Mouse (Mus musculus) gastrocnemius, postnatal 4 days (tissue): ENCODE measurements around the gene Apmap. TPM values are rescaled to one million over a fixed set of nuclear protein-coding genes. Genes with fewer than 3 reads are reported as not detected.
A peak's percentile ranks its signal among the peaks of the same experiment; 100 is the strongest.

Source experiments
- DNase-seq, 2 experiments: peaks; one replicate each; pipeline ENCODE4 v3.0.0; 2021 to 2022; ENCODE audit warnings: low spot score in 2 of 2, mixed read lengths in 2 of 2
- long read RNA-seq, 2 experiments: library from polyadenylated mRNA; stranded (forward); transcript quantifications; one replicate each; pipeline ENCODE4 v2.0.0; 2021
- total RNA-seq, 2 experiments: library from RNA; stranded (reverse); gene quantifications; 2 replicates each; pipeline ENCODE4 v1.2.3; 2021

Apmap gene
- 10 to 100 TPM; 26.2 to 28.9 TPM for total RNA-seq
- long read RNA-seq, experiment 1, transcript Apmap-201 (9 exons, 2,235 nt) = major isoform, 34 of 42 reads
- long read RNA-seq, experiment 1, partial matches to known transcripts = 4 of 42 reads
- long read RNA-seq, experiment 1, other reads (novel, unspliced or antisense) = 4 of 42 reads
- long read RNA-seq, experiment 2, transcript Apmap-201 (9 exons, 2,235 nt) = major isoform, 38 of 55 reads
- long read RNA-seq, experiment 2, partial matches to known transcripts = 10 of 55 reads
- long read RNA-seq, experiment 2, other reads (novel, unspliced or antisense) = 7 of 55 reads

GRCm38 (mm10) chr2:150608087-150608799, at the start of gene Apmap:
Gene Apmap, minus strand, starts transcription at chr2:150608567.
- DNase-seq = peak; percentile 94 to 98

DNA sequence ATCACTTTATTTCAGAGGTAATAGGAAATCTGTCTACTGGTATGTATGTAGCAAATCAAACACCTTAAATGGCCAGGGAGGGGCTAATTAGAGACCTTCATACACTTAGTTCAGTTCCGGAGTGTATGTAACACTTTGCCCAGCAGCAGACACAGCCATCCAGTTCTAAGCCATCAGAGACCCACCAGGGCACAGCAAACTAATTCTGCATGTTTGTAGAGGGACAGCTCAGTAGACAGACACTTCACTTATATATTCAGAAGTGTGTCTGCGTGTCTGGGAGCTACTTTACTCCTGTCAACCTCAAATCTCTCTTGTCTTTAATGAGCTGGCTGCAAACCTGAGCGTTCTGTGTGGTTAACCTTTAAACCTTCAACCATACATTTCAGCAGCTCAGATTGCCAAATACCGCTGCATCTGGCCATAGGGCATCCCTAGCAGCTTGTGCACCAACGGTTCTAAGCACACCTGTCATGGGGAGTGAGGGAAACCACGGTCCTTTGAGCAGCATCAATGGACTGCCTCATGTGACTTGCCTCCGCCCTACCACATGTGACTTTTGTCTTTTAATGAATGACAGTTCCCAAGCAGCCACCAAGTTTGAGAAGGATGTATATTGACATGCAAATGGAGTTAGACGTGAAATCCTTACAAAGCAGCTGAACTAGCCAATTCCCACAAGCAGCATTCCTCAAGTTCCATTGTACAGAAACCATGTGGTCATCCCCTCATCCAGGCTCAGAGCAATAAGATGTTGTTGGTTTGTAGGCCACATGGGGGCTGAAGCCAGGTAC, 48.8 kb upstream of the Apmap start:
- no peak for DNase-seq

DNA sequence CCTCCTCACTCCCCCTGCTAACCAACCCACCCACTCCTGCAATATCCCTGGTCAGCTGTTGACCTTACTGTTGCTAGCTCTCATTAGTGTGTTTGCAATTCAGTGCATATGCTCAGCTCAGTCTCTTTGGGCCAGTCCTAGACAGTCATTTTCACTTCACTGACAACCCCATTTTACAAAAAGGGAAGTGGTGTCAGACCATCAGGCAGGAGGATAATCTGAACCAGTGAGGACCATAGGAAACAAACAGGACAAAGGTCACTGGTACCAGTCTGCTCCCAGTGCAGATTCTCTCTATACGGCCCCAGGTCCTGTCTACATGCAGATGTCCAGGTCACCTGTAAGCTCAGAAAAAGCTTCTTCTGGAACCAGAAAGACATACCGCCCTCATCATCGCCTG, 47.7 kb upstream of the Apmap start:
- DNase-seq = no peak

DNA sequence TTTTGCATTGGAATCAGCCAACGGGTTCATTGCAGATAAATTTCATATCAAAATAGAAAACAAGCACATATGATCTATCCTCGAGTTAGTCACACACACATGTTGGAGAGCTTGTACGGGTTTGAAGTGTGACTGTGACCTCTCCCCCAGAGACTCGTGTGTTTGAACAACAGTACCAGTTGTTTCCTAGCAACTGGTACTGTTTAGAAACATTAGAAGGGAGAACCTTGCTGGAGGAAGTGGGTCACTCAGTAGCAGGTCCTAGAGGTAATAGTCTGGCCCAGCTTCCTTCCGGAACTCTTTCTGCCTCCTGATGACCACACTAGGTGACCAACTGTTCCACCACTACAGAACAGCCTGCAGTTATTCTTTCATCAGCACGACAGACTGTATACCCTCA, 46.9 kb upstream of the Apmap start:
- no peak for DNase-seq

- DNase-seq = no peak
Measured at GRCm38 (mm10) chr2:150654814-150655213, 46.4 kb upstream of the Apmap start.

DNA sequence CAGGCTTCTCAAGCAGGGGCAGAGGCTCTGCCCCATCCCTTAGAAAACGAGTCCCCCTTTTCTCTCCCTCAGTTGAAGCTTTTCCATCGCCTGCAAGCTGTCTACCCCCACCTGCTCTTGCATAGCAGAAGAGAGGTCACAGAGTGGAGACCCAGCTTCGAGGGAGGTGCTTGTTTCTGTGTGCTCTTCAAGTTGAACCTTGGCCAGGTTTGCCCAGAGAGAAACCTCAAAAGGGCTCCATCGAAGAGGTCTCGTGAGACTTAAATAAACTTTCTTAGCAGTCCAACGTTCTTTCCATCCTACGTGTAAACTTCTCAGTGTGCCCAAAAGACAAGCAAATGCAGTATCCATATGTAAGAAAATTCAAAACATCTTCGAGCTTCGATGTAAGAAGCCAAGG, 43.0 kb upstream of the Apmap start:
- DNase-seq = no peak

DNA sequence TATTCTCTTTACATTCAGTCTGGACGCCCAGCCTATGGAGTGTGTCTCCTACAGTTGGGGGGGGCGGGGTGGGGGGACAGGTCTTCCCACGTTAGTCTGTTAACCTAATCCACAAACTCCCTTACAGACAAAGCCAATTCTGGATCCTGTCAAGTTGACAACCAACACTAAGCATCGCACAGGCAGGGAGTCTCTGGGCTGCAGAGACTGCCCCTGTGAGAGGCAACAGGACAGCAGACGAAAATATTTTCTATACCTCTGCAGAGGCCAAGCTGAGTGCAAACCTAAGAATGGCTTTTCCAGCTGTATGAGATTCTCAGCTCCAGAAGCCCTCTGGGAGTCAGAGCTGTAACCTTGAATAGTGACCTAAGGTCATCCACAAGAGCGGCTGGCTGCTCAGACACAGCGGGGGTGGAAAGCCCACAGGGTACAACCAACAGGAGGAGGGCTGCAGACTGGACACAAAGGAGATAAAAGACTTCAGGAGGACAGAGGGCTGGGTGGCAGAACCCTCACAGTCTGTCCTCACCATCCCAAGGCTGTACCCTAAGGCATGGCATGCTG, 42.2 kb upstream of the Apmap start:
- no peak for DNase-seq

DNA sequence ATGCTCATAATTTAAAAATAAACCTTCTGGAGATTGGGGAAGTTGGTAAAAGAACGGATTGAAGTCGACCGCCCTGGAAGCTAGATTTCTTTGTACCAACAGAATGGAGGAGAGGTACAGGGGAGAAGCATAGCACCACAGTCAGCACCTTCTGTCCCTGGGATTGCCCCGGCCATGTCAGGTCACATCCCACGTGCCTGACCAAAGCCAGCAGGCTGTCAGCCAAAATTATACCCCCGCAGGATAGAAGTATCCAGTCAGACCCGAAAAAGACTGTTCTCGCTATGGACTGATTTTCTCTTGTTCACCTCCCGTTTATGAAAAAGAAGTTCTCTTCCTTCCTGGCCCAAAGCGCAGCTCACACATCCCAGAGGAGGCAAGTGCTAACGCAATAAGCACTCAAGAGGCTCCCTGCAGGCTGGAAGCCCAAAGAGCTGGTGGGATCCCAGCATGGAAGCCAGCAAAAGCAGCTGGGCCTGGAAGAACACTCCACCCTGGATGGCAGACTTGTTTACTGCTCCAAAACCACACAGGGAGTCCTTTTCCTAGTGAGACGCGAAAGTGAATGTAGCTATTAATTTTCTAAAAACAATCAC, 40.0 kb upstream of the Apmap start:
- no peak for DNase-seq

DNA sequence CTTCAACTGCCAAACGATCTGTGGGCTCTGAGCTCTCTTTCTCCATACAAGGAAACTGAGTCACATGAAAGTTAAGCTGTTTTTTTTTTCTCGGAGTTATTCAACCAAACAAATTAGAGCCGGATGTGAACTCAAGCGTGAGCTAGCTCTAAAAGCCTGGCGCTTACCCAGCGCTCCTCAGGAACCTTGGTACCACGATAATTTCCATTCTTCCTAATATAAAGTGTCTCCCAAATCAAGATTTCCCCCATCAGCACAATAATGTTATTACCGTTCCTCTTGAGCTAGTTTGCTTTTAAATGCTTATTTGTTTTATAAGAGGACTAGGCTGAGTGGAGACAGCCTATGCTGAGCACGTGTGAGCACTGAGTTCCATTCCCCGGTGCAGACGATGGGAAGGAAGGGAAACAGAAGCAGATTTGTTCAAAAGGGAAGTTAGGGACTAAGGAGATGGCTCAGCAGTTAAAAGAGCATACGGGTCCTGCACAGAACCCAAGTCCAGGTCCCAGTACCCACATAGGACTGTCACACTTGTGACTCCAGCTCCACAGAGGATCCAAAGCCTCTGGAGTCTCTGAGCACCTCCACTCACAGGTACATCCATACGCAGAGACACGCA, 39.4 kb upstream of the Apmap start:
- no peak for DNase-seq

GRCm38 (mm10) chr2:150646411-150647121, 38.2 kb upstream of the Apmap start:
- DNase-seq = no peak

DNA sequence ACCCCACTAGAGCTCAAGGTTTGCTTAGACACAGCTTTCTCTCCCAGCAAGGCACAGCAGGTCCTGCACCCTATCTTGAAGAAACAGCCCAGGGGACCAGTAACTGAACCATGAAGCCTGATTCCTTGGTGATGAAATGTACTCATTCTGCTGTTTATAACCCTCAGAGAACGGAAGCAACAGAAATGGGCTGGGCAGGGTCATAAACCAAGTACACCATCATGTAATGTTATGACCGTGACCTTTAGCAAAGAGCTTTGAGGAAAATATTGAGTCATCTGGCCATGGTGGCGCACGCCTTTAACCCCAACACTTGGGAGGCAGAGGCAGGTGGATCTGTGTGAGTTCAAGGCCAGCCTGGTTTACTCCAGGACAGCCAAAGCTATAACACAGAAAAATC, 36.9 kb upstream of the Apmap start:
- no peak for DNase-seq

DNA sequence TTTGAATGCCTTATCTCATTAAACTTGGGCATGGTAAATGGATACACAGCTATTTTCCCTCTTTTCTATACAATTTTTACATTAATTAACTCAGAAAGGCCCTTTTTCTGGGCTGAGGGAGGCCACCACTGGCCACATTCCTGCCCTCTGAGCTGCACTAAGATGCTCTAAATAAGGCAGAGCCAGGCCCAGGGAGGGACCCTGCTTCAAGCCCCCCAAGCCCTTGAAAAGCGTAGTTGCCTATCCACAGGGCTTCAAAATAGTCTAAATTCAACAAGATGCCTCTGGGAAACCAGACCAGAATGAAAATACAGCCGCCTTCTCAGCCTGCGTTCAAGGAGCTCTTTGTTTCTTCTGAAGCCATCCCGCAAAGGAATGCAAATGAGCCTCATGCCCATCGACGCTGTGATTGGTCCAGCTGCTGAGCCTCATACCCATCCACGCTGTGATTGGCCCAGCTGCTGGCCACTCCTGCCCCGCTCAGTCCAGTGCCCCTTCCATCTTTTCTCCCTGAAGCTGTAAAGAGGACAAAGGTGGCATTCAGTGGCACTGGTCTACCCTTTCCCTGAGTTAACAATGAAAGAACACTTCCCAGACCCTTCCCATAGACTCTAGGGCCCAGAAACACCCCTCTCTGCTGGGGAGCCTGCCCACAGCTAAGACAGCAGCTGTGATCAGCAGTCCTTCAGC, 35.5 kb upstream of the Apmap start:
- DNase-seq = no peak

DNA sequence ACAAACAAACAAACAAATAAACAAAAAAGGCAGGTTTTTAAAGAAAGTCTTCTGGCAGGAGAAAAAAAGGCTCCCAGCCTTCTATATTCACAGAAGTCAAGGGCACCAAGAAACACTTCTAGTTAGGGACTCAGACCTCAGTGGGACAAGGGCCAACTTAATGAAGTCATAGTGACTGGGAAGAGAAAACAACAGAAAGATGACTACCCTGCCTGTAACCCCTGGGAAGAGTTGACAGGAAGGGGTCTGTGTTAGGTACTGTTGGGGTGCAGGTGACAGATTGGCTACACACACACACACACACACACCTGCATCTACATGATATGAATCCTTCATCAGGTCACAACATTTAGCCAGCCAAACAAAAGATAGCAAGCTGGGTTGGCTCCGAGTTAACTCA, 34.8 kb upstream of the Apmap start:
- DNase-seq = no peak

DNA sequence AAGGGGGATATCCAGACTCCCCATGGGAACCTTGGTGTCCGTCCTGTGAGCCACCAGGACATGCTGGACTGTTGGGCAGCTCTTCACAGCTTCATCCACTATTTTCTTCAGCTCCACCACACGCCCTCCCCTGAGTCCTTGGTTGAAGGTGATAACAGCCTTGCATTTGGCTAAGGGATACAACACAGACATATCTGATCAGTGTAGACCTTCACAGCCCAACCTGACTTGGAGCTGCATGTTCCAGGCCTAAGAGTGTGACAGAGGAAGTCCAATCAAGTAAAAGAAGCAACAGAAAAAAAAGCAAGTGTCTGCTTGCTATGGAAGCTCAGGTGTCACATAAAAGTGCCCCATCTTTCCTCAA, 30.0 kb upstream of the Apmap start:
- DNase-seq = no peak

DNA sequence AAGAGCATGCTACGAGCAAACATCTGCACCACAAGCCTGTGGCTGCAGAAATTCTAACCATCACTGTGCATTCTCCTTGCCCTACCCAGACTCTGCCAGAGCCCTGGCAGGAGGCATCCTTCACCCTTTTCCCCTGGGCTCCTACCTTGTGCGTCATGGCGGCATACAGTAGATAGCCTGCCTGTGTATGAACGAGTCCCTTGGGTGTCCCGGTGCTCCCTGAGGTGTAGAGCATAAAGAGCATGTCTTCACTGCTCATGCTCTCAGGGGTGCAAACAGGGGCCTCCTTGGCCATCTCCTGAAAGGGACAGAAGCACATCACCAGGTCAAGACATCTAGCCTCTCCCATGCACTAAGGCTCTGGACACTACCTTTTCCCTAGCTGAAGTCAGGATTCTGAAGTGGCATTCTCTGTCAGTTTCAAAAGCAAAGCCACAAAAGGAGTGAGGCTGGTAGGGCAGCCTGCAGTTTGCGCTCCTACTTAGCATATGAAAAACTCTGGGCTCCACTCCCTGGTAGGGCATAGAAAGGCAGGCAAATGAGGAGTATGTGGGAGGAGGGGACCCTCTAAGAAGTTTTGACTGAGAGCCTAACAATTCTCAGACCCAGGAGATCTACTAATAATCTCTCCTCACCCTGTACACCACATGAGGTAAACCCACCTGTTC, 29.5 kb upstream of the Apmap start:
- no peak for DNase-seq

DNA sequence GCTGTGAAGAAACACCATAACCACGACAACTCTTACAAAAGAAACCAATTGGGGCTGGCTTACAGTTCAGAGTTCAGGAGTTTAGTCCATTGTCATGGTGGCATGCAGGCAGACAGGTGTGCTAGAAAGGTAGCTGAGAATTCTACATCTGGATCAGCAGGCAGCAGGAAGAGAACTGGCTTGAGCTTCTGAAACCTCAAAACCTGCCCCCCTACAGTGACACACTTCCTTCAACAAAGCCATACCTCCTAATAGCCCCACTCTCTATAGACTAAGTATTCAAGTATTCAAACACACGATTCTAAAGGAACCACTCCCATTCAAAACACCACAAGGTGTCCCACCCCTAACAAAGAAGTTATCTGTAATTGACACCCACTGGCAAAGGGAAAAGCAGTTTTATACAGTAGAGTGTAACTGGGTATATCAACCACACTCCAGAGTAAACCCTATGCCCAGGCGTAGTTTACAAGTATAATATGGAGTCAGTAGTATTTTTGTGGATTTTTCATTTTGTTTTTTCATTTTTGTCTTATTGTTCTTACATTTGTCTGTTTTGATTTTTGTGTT, 27.6 kb upstream of the Apmap start:
- no peak for DNase-seq

DNA sequence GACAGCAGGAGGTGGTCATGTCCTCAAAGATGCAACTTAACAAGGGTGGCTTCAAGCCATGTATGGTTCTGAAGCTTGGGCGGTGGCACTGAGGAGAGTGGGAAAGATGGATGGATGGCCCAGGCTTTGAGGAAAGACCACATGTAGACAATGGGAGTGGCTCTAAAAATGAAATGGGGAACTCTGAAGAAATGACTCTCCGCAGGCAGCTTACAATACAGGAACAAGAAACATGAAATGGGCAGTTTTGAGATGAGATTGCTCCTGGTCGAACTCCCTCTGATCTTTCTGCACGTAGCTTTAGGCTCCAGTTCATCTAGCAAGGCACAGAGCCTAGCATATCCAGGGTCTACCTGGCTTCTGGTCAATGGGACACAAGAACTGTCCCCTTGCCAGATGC, 20.9 kb upstream of the Apmap start:
- DNase-seq = no peak

GRCm38 (mm10) chr2:150627140-150627539, 18.8 kb upstream of the Apmap start:
- DNase-seq = no peak

DNA sequence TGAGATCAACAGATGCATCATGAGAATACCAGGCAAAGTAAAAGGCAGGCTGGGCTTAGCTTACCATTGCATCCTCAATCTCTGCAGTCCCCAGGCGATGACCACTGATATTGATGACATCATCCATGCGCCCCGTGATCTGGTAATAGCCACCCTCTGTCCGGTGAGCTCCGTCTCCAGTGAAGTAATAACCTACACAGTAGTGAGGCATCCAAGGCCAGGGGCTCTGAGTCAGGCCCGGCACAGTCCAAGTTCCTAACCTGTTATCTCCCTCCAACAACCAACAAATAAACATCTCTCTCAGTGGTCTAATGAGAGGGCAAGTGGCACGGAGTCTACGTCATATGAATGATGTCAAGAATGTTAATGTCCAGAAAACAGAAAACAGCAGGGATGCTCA, 16.6 kb upstream of the Apmap start:
- DNase-seq = no peak
